ENCODE assay signal across 14 mouse cellular contexts in genomic region chr13:58419266-58419665, GRCm38 (mm10).
"Had no signal": no experiment of that assay in that cellular context is flagged by ENCODE, and none has a peak within 500 bp of the region (broad histone marks: within the 10 kb centered on the region; RNA-seq: fewer than 3 reads in every experiment).

No protein-coding gene starts in this region.

- H3K4me2 ChIP-seq: liver, embryonic 15.5 days; lung, embryonic 15.5 days; midbrain, embryonic 12.5 days; midbrain, embryonic 15.5 days; neural tube, embryonic 12.5 days had no signal

- DNase-seq: liver, postnatal 0 days; lung, adult 2 months; lung, postnatal 4 days; right cerebral cortex, postnatal 14 days; thymus, adult 18-20 months; thymus, postnatal 14 days; thymus, postnatal 36 days had no signal

- H3K9ac ChIP-seq: liver, embryonic 15.5 days; liver, postnatal 0 days; lung, embryonic 15.5 days; midbrain, embryonic 12.5 days; midbrain, embryonic 15.5 days; neural tube, embryonic 12.5 days had no signal

- H3K27ac ChIP-seq: liver, embryonic 15.5 days; lung, embryonic 15.5 days; midbrain, embryonic 10.5 days; midbrain, embryonic 12.5 days; midbrain, embryonic 15.5 days; neural tube, embryonic 12.5 days had no signal

- ATAC-seq: liver, postnatal 0 days; lung, postnatal 0 days; midbrain, embryonic 15.5 days had no signal

- H3K4me1 ChIP-seq: liver, embryonic 15.5 days; midbrain, embryonic 12.5 days; midbrain, embryonic 15.5 days; neural tube, embryonic 12.5 days had no signal

- H3K36me3 ChIP-seq: liver, embryonic 15.5 days; lung, embryonic 15.5 days; midbrain, embryonic 10.5 days; midbrain, embryonic 12.5 days; midbrain, embryonic 15.5 days; neural tube, embryonic 12.5 days had no signal

- H3K27me3 ChIP-seq: liver, embryonic 15.5 days; lung, embryonic 15.5 days; midbrain, embryonic 12.5 days; midbrain, embryonic 15.5 days; neural tube, embryonic 12.5 days had no signal

- H3K4me3 ChIP-seq: liver, embryonic 15.5 days; lung, embryonic 15.5 days; midbrain, embryonic 10.5 days; midbrain, embryonic 12.5 days; midbrain, embryonic 15.5 days; neural tube, embryonic 12.5 days had no signal

- H3K9me3 ChIP-seq: liver, embryonic 15.5 days; lung, embryonic 15.5 days; midbrain, embryonic 10.5 days; midbrain, embryonic 12.5 days; midbrain, embryonic 15.5 days; neural tube, embryonic 12.5 days had no signal
